Mouse (Mus musculus) ES-E14 (cell line): ENCODE measurements at regions not wholly inside any gene's neighbourhood (a gene's known extent, or its start where the extent isn't known, plus 50 kb on each side); places are given as distances from the start of the nearest gene placed in this dataset.

Source experiments
- CHD2 ChIP-seq: IDR thresholded peaks from 2 replicates; pipeline ENCODE4 v1.6.1; 2014; ENCODE audit warnings: mild to moderate bottlenecking, low read depth, low read length, inconsistent platforms
- HCFC1 ChIP-seq: IDR thresholded peaks from 2 replicates; pipeline ENCODE4 v1.6.1; 2012; ENCODE audit warnings: low read length, inconsistent platforms, borderline replicate concordance; ENCODE audit not compliant: insufficient read depth

DNA sequence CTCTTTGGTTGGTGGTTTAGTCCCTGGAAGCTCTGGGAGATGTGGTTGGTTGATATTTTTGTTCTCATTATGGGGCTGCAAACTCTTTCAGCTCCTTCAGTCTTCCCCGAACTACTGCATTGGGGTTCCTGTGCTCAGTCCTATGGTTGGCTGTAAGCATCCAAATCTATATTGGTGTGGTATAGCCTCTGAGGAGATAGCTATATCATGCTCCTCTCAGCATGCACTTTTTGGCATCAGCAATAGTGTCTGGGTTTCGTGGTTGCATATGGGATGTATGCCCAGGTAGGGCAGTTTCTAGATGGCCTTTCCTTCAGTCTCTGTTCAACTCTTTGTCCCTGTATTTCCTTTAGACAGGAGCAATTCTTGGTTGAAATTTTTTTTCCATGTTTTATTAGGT lies 1250.0 kb downstream of the Zpld1 start:
- no peak for TF ChIP-seq HCFC1
- no peak for TF ChIP-seq CHD2
